Mouse (Mus musculus): ENCODE measurements at regions not wholly inside any gene's neighbourhood (a gene's known extent, or its start where the extent isn't known, plus 50 kb on each side); places are given as distances from the start of the nearest gene placed in this dataset.

DNA sequence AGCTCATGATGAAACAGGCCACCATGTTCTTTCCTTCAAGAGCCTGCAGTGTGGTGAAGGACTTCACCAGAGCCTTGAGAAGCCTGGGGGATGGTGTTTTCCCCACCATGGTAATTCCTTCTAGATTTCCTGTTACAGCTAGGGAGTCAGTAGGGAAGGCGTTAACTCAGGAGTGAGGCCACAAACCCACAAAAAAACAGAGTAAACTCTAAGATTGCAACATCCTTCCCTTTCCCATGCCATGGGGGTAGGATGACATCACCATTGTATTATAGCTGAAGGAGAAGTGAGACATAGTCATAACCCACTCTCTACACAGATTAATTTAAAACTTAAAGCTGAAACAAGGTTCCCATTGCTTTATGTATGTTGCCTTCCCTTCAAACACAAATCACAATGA, 218.7 kb upstream of the F930015N05Rik start:
- no peak for DNase-seq (ENCODE audit: low spot score)

DNA sequence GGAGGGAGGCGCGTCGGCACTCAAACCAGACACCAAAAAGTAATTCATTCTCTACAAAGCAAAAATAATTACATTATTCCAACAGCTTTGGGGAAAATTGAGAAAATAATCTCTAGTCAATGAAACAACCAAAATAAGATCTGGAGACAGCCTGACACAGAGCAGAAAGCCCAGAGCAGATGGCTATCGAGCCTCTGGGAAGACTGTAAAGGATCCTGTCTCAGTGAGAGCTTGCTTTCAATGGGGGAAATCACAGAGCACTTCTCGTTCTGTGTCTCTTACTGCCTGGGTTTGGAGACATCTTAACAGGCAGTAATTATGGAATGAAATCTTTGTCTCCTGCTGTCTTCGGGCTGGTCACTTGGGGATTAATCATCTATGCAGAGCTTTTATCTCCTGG, 226.7 kb upstream of the F930015N05Rik start:
- no peak for DNase-seq (ENCODE audit: low spot score)

- DNase-seq (ENCODE audit: low spot score) = no peak
Observed at GRCm38 (mm10) chr11:64667010-64667409, 230.6 kb upstream of the F930015N05Rik start.

GRCm38 (mm10) chr11:64667521-64667920, 231.1 kb upstream of the F930015N05Rik start:
- no peak for DNase-seq (ENCODE audit: low spot score)

- DNase-seq (ENCODE audit: low spot score) = no peak
Observed at GRCm38 (mm10) chr11:64671898-64672297, 235.4 kb upstream of the F930015N05Rik start.

- no peak for DNase-seq (ENCODE audit: low spot score)
Observed at GRCm38 (mm10) chr11:64673546-64673945, 237.1 kb upstream of the F930015N05Rik start.

GRCm38 (mm10) chr11:64703776-64704175, 267.3 kb upstream of the F930015N05Rik start:
- no peak for DNase-seq (ENCODE audit: low spot score)

GRCm38 (mm10) chr11:64711801-64712200, 267.0 kb upstream of the Elac2 start:
- DNase-seq (ENCODE audit: low spot score) = no peak

DNA sequence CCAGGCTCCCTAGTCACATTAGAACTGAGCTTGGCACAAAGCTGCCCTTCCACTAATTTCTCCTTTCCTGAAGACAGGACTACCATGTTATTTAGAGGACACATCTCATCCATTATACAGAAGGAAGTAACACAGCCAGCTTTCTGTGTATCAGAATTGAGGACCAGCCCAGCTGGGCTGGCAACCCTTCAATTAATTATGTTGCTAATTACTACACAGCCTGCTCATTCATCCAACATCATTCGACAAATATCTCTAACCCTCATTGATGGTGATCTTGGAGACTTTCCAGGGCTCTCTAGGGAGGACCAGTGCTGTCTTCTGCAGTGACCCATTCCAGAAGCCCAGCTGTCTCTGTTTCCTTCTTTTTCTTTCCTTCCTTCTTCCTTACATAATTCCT, 263.7 kb upstream of the Elac2 start:
- DNase-seq (ENCODE audit: low spot score) = no peak

- peak; percentile 64 for DNase-seq (ENCODE audit: low spot score)
Observed at GRCm38 (mm10) chr11:64718316-64719085, 260.3 kb upstream of the Elac2 start.

GRCm38 (mm10) chr11:64726249-64726648, 252.6 kb upstream of the Elac2 start:
- DNase-seq (ENCODE audit: low spot score) = no peak

DNA sequence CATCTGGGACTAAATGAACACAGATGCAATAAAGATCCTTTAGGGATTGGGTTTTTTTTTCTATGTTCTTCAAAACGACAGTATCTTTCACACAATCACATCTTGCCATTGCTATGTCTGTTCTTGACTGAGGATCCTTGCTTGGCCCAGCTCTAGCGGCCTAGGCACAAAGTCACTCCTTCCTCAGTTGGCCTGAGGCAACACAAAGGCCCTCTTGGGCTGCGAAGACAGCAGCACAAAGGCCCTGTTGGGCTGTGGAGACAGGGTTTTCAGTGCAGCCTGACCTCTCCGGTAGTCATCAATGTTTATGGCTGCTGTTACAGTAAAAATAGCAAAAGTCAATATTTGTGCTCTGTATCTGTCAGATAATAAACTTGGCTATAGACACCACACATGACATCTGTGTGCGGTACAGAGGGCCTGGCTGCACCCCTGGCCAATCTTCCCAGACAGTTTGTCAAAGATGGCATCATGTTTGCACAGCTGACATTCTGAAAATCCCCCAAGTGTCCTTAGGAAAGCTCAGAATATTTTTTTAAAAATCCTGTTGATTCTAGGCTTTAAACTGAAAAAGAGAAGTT, 250.9 kb upstream of the Elac2 start:
- no peak for DNase-seq (ENCODE audit: low spot score)

DNA sequence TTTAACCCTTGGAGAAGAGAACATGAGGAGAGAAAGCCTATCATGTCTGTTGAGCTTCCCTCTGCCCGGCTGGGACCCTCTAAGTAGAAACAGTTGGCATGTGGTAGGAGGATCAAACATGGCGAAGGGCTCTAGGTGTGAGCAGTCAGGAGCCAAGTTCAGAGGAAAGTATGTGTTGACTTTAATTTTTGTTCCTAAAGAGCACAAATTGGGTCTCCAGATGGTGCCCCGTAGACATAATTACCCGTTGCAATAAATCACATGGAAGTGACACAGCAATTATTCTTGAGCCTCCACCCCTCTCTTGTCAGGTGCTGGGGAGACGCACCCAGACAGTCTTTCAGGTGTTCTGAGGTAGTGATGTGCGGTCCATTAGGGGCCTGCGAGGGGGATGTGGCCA, 239.9 kb upstream of the Elac2 start:
- DNase-seq (ENCODE audit: low spot score) = no peak

- no peak for DNase-seq (ENCODE audit: low spot score)
Observed at GRCm38 (mm10) chr11:64743753-64744152, 235.1 kb upstream of the Elac2 start.

GRCm38 (mm10) chr11:64746146-64746545, 232.7 kb upstream of the Elac2 start:
- DNase-seq (ENCODE audit: low spot score) = no peak

DNA sequence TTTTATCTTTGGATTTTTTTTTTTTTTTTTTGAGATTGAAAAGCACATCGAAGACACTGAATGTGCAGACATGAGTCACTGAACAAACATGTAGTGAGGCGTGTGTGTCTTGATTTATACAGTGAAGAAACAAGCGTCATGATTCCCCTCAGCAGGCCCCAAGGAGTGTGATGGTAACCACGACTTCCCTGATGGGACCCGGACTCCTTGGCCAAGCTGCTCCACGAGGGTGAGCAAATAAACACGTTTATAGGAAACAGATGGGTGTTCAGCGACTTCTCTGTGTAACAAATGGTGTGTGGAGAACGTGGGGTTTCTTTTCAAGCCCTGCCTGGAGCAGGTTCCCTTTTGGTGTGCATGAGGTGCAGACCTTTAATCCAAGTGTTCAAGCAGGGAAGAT, 228.9 kb upstream of the Elac2 start:
- DNase-seq (ENCODE audit: low spot score) = no peak

GRCm38 (mm10) chr11:64752299-64752698, 226.5 kb upstream of the Elac2 start:
- no peak for DNase-seq (ENCODE audit: low spot score)

DNA sequence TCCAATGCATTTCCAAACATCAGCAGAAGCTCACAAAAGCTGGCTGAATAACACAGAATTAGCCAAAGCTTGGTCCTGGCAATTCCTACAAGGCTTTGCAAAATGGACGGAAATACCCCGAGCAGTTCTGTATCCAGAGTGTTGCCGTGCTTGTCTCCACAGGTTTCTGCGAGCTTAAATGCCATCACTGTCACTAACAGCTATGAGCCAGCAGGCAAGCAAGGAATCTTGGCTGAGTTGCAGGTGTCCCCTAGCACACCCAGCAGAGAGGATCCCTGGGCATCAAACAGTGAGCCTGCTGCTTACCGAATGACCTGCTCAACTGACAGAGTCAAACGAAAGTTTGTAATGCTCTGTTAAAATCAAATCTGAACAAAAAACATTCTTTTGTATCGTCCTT, 226.0 kb upstream of the Elac2 start:
- DNase-seq (ENCODE audit: low spot score) = no peak

DNA sequence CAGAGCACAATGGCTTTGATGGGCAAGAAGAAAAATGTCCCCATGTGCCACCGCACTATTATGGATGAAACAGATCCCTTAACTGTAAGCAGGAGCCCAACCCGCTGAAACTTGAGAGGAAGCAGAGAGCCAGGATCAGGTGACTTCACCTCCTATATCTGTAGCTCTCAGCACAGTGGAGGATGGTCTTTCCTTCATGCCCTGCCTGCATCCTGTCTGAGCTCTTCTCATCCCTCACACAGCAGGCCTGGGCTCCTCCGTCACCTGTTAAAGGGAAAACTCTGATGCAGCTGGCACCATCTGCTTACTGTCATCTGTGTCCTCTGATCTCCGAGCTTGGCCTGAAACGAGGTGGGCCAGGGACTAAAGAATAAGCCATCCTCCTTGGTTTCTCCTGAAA, 224.8 kb upstream of the Elac2 start:
- DNase-seq (ENCODE audit: low spot score) = no peak

- no peak for DNase-seq (ENCODE audit: low spot score)
Observed at GRCm38 (mm10) chr11:64755563-64755962, 223.3 kb upstream of the Elac2 start.

DNA sequence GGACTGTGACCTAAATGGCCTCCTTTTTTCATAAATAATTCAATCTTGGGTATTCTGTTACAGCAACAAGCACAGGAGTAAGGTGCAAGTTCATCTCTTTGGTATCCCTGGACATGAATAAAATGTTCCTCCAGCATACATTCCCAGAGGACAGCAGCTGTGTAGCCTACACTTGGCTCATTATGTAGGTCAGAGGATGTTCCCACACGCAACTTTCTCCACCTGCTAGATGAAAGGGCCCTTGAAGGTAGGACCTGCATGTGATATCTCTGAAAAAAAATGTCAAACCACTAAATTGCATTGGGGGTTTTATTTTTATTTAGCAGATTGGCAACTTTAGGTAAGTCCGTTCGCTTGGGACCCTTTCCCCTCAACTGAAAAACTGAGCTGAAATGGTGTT, 218.2 kb upstream of the Elac2 start:
- DNase-seq (ENCODE audit: low spot score) = no peak

DNA sequence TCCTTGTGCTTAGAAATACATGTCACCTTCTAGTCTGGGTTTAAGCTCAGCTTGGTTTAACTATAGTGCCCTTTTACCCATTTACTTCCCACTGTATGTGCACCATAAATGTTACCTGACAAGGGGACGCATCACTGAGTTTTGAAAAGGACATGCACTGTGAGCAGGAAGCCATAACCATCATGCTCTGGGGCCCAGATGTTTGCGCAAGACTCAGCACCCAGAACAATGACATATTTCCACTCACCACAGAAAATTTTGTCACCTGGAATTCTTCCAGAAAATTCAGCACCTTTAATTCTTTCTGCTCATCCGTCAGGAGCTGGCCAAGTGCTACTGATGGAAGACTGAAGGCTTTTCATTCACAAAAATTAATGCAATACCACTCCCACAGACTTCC, 216.1 kb upstream of the Elac2 start:
- no peak for DNase-seq (ENCODE audit: low spot score)

GRCm38 (mm10) chr11:64764056-64764455, 214.8 kb upstream of the Elac2 start:
- DNase-seq (ENCODE audit: low spot score) = no peak

GRCm38 (mm10) chr11:64776691-64777090, 202.1 kb upstream of the Elac2 start:
- DNase-seq (ENCODE audit: low spot score) = no peak
